Mouse (Mus musculus) natural killer cell, adult 2 months (primary cell): Measurements from ENCODE around the gene Ralgps1.
A peak's percentile ranks its signal among the peaks of the same experiment; 100 is the strongest.

ENCODE experiments used
- DNase-seq, 2 experiments: peaks; one replicate each; pipeline ENCODE4 v3.0.0; 2022; ENCODE audit warnings: low spot score in 2 of 2

The Ralgps1 gene

GRCm38 (mm10) chr2:33244880-33245279 lies 126.4 kb downstream of the Ralgps1 start:
- DNase-seq: no peak

- no peak for DNase-seq
Observed at GRCm38 (mm10) chr2:33237581-33237980, 133.7 kb downstream of the Ralgps1 start.

GRCm38 (mm10) chr2:33234848-33235247 lies 136.4 kb downstream of the Ralgps1 start:
- no peak for DNase-seq

- DNase-seq: no peak
Observed at GRCm38 (mm10) chr2:33233856-33234255, 137.4 kb downstream of the Ralgps1 start.

GRCm38 (mm10) chr2:33232782-33233570 lies 138.3 kb downstream of the Ralgps1 start:
- no peak for DNase-seq

- DNase-seq: no peak
Observed at GRCm38 (mm10) chr2:33231788-33232187, 139.5 kb downstream of the Ralgps1 start.

- no peak for DNase-seq
Observed at GRCm38 (mm10) chr2:33230701-33231100, 140.6 kb downstream of the Ralgps1 start.

- DNase-seq: no peak
Observed at GRCm38 (mm10) chr2:33228551-33228950, 142.7 kb downstream of the Ralgps1 start.

- DNase-seq: no peak
Observed at GRCm38 (mm10) chr2:33228077-33228476, 143.2 kb downstream of the Ralgps1 start.

- DNase-seq: no peak
Observed at GRCm38 (mm10) chr2:33225921-33226320, 145.4 kb downstream of the Ralgps1 start.

- no peak for DNase-seq
Observed at GRCm38 (mm10) chr2:33223656-33224358, 147.5 kb downstream of the Ralgps1 start.

- DNase-seq: no peak
Observed at GRCm38 (mm10) chr2:33222480-33222879, 148.8 kb downstream of the Ralgps1 start.

GRCm38 (mm10) chr2:33221339-33221900 lies 149.9 kb downstream of the Ralgps1 start:
- no peak for DNase-seq

GRCm38 (mm10) chr2:33220674-33221338 lies 150.5 kb downstream of the Ralgps1 start:
- no peak for DNase-seq

- no peak for DNase-seq
Observed at GRCm38 (mm10) chr2:33220246-33220645, 151.0 kb downstream of the Ralgps1 start.

- DNase-seq: no peak
Observed at GRCm38 (mm10) chr2:33219637-33220036, 151.6 kb downstream of the Ralgps1 start.

- no peak for DNase-seq
Observed at GRCm38 (mm10) chr2:33218903-33219625, 152.2 kb downstream of the Ralgps1 start.

GRCm38 (mm10) chr2:33217425-33217794 lies 153.9 kb downstream of the Ralgps1 start:
- no peak for DNase-seq

- DNase-seq: no peak
Observed at GRCm38 (mm10) chr2:33216645-33217424, 154.5 kb downstream of the Ralgps1 start.

- DNase-seq: peak in 1 of 2 experiments; percentile 11
Observed at GRCm38 (mm10) chr2:33215700-33216509, 155.4 kb downstream of the Ralgps1 start, which contains the start of gene Angptl2. Gene Angptl2, plus strand, starts transcription at chr2:33216069.
